Mouse (Mus musculus): ENCODE measurements around the gene Alpl. TPM values are rescaled to one million over a fixed set of nuclear protein-coding genes. Genes with fewer than 3 reads are reported as not detected.
A peak's percentile ranks its signal among the peaks of the same experiment; 100 is the strongest.

Gene Alpl
- polyA plus RNA-seq, 1 experiment from 2014 or later: 14.6 TPM

DNA sequence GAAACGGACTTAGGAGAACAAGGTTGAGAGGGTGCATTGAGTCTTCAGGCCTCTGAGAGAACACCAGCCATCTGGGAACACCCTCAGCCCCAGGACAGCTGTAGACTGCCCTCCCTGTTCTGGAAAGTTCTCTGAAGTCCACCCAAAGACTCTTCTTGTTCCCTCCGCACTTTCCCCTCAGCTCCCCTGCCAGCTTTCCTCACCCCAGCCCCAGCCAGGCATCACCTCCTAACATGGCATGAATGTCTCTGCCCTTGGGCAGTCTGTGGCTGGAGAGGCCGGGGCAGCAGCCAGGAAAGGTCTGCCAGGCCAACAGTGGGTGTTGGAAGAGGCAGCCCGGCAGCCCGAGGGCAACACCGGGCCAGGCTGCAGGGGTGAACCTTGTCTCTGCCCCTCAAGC is 27.4 kb downstream of the Alpl start:
- H3K9ac ChIP-seq (replicated peaks): no peak overlapping the region
- H3K27me3 ChIP-seq (replicated peaks): no peaks in the 10 kb centered on the region
- H3K4me2 ChIP-seq: no peak overlapping the region
- no peak for ATAC-seq (ENCODE audit: low FRiP score)
- no peak overlapping the region for H3K27ac ChIP-seq (replicated peaks)
- peaks cover 42% of the 10 kb centered on the region for H3K4me1 ChIP-seq
- no peaks in the 10 kb centered on the region for H3K36me3 ChIP-seq
- 86% methylated on average over 6 of the region's 6 CpGs for WGBS
- H3K4me3 ChIP-seq (replicated peaks): no peak overlapping the region
- H3K9me3 ChIP-seq (replicated peaks): no peaks in the 10 kb centered on the region

DNA sequence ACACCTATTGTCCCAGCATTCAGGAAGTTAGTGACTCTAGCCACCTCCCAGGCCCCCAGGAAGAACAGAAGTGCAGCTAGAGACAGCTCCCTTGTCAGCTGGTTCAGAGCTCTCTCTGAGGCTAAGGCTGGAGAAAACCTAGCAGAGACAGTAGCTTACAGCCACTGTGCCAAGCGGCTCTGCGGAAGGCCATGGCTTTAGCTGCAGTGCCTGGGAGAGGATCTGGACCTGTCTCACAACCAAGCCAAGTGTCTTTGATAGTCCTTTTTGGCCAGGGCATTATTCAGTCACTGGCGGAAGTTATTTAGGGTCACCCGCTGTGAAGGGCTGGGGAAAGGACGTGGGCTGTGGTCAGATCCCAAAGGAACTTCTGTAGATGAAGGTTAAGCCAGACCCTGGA is 27.8 kb downstream of the Alpl start:
- Histone ChIP-seq H3K4me1 (peaks cover 38% of the 10 kb centered on the region), H3K9me3 (replicated peaks) (no peaks in the 10 kb centered on the region), H3K4me2 (no peak overlapping the region), H3K36me3 (no peaks in the 10 kb centered on the region), H3K4me3 (replicated peaks) (no peak overlapping the region), H3K27me3 (replicated peaks) (no peaks in the 10 kb centered on the region), H3K9ac (replicated peaks) (no peak overlapping the region), H3K27ac (replicated peaks) (no peak overlapping the region)
- ATAC-seq (ENCODE audit: low FRiP score): no peak
- WGBS: 71% methylated on average over 5 of the region's 5 CpGs

DNA sequence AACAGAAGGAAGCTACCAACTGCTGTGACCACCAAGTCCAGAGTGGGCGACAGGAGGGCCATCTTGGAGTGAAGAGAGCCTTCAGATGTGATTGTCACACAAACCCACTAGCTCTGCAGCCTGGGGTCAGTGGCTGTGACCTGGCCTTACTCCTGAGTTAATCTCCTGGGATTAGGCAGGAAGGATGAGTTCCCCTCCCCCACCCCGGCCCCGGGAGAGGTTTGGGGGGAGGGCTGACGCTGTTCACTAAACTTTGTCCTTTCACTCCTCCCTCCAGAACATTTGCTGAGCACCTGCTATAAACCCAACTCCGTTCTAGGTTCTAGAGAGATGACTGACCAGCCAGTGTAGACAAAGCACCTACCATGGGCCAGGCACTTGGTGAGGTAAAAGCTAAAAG is 29.8 kb downstream of the Alpl start:
- 42% methylated on average over 5 of the region's 5 CpGs for WGBS
- no peak overlapping the region for H3K4me3 ChIP-seq (replicated peaks)
- no peak overlapping the region for H3K9ac ChIP-seq (replicated peaks)
- H3K4me2 ChIP-seq: no peak overlapping the region
- H3K4me1 ChIP-seq: peaks cover 31% of the 10 kb centered on the region
- H3K27ac ChIP-seq (replicated peaks): peak overlapping the region; percentile 81; the same call in 1 of the 2 replicates
- ATAC-seq (ENCODE audit: low FRiP score): no peak
- no peaks in the 10 kb centered on the region for H3K9me3 ChIP-seq (replicated peaks)
- no peaks in the 10 kb centered on the region for H3K27me3 ChIP-seq (replicated peaks)
- H3K36me3 ChIP-seq: no peaks in the 10 kb centered on the region

DNA sequence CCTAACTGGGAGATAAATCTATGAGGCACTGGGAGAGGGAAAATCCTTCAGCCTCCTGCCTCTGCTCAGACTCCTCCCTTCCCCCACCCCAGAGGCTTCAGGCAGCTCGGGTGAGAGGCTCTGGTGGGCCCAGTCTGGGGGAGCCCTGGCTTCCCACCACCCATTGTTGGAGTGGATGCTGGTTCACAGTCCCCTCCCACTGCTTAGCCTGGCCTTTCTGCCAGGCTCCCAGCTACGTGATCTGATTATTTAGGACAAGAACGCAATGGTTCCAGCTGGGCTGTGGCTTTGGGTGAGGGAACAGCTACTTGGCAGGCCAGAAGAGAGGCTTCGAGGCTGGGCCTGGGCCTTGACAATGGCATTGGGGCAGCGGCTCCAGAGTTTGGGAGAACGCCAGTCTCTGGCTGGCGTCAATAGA is 30.6 kb downstream of the Alpl start:
- H3K4me3 ChIP-seq (replicated peaks): no peak overlapping the region
- peak overlapping the region; percentile 81 for H3K27ac ChIP-seq (replicated peaks)
- 20% methylated on average over 7 of the region's 7 CpGs for WGBS
- H3K27me3 ChIP-seq (replicated peaks): no peaks in the 10 kb centered on the region
- H3K9ac ChIP-seq (replicated peaks): no peak overlapping the region
- no peak overlapping the region for H3K4me2 ChIP-seq
- H3K36me3 ChIP-seq: no peaks in the 10 kb centered on the region
- H3K9me3 ChIP-seq (replicated peaks): no peaks in the 10 kb centered on the region
- ATAC-seq (ENCODE audit: low FRiP score): peak; percentile 82
- H3K4me1 ChIP-seq: peaks cover 31% of the 10 kb centered on the region

DNA sequence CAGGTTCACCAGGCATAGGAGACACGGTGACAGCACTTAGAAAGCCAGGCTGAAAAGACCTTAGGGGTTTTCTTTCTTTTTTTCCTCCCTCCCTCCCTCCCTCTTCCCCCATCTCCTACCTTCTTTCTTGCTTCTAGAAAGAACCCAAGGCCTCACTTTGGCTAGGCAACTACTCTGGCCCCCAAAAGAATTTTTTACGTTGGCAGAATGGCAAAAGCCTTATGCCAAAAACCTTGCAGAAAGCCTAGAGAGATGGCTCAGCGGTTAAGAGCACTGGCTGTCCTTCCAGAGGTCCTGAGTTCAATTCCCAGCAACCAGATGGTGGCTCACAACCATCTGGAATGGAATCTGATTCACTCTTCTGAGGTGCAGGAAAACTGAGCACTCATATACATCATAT is 31.6 kb downstream of the Alpl start:
- Histone ChIP-seq H3K27me3 (replicated peaks) (no peaks in the 10 kb centered on the region), H3K9me3 (replicated peaks) (no peaks in the 10 kb centered on the region), H3K4me2 (no peak overlapping the region), H3K4me3 (replicated peaks) (no peak overlapping the region), H3K4me1 (peaks cover 27% of the 10 kb centered on the region), H3K27ac (replicated peaks) (peak overlapping the region; percentile 1; the same call in 1 of the 2 replicates), H3K36me3 (no peaks in the 10 kb centered on the region), H3K9ac (replicated peaks) (no peak overlapping the region)
- 62% methylated on average over 3 of the region's 3 CpGs for WGBS
- ATAC-seq (ENCODE audit: low FRiP score): no peak

DNA sequence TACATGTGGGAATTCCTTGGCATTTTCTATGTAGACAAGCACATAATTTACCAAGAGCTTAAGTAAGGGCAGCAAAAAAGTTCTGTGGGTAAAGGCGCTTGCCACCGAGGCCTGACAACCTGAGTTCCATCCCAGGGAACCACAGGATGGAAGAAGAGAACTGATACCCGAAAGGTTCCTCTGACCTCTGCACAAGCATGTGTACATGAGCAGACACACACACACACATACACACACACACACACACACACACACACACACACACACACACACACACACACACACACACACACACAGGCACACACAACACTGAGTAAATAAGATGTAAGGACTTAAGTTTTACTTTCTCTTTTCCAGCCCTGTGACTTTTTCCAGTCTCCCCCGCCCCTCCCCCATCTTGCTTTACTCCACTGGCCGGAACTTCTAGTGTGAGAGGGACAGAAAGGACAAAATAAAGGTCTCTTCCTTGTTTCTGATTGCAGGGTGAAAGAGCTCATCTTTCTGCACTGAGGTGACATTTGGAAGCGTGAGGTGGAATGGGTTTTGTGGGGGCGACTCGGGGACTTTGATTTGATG is 32.2 kb downstream of the Alpl start:
- no peaks in the 10 kb centered on the region for H3K27me3 ChIP-seq (replicated peaks)
- peak overlapping the region; percentile 1; the same call in 1 of the 2 replicates for H3K27ac ChIP-seq (replicated peaks)
- peaks cover 22% of the 10 kb centered on the region for H3K4me1 ChIP-seq
- H3K4me3 ChIP-seq (replicated peaks): no peak overlapping the region
- 76% methylated on average over 8 of the region's 8 CpGs for WGBS
- no peak overlapping the region for H3K4me2 ChIP-seq
- no peak overlapping the region for H3K9ac ChIP-seq (replicated peaks)
- ATAC-seq (ENCODE audit: low FRiP score): no peak
- H3K36me3 ChIP-seq: no peaks in the 10 kb centered on the region
- no peaks in the 10 kb centered on the region for H3K9me3 ChIP-seq (replicated peaks)

DNA sequence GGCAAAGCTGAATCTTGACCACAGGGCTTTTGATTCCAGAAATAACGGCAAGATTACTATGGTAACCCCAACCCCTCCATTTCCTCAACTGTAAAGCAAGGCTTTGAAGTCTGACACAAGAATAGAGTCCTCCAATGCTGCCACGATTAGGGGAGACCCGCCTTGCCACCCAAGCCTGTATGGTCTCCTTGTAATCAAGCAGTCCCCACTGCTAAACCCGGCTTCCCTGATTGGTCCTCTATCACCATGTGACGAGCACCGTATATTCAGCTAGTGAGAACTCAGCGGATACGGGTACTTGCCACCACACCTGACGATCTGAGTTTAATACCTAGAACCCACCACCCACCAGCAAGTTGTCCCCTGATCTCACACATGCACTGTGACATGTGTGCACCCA is 33.3 kb downstream of the Alpl start:
- H3K4me1 ChIP-seq: peaks cover 17% of the 10 kb centered on the region
- H3K4me2 ChIP-seq: no peak overlapping the region
- H3K36me3 ChIP-seq: no peaks in the 10 kb centered on the region
- H3K9ac ChIP-seq (replicated peaks): no peak overlapping the region
- H3K9me3 ChIP-seq (replicated peaks): no peaks in the 10 kb centered on the region
- H3K4me3 ChIP-seq (replicated peaks): no peak overlapping the region
- 78% methylated on average over 9 of the region's 9 CpGs for WGBS
- no peaks in the 10 kb centered on the region for H3K27me3 ChIP-seq (replicated peaks)
- no peak overlapping the region for H3K27ac ChIP-seq (replicated peaks)
- no peak for ATAC-seq (ENCODE audit: low FRiP score)

DNA sequence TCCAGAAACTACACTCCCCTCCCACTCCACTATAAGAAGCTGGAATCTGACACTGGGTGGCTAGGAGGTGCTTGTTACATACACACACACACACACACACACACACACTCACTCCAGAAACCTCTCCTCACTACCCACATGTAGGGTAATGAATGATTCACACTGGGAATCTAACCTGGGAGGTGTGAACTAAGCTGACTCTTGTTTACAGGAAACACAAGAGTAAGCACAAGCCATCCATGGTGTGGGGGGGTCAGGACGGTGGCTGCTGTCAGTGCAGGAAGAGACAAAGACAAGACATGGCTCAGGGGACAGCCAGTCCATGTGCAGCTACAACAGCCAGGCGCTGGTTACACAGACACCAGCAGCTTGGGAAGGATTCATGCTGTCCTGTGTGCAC is 41.7 kb downstream of the Alpl start:
- Histone ChIP-seq H3K36me3 (no peaks in the 10 kb centered on the region), H3K4me2 (no peak overlapping the region), H3K27ac (replicated peaks) (no peak overlapping the region), H3K27me3 (replicated peaks) (no peaks in the 10 kb centered on the region), H3K4me3 (replicated peaks) (no peak overlapping the region), H3K4me1 (peaks cover 10% of the 10 kb centered on the region; the same call in 1 of the 2 replicates), H3K9me3 (replicated peaks) (no peaks in the 10 kb centered on the region), H3K9ac (replicated peaks) (no peak overlapping the region)
- ATAC-seq (ENCODE audit: low FRiP score): no peak
- WGBS: 70% methylated on average over 2 of the region's 2 CpGs

DNA sequence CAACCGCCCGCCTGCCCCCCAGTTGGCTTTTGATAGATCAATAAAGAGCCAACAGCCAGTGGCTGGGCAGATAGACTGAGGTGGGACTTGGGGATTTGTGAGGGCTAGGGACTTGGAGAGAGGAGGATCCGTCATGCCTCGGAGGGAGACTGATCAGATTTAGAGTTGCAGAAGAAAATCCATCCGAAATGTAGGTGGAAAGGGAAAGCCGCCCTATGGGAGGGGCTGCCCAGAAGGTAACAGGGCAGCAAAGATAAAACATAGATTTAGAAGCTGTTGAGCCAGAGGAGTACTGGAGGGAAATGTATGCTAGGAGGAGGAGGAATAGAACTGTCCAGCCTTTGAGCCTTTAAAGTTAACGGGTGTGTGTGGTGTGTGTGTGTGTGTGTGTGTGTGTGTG is 43.0 kb downstream of the Alpl start:
- 73% methylated on average over 7 of the region's 7 CpGs for WGBS

DNA sequence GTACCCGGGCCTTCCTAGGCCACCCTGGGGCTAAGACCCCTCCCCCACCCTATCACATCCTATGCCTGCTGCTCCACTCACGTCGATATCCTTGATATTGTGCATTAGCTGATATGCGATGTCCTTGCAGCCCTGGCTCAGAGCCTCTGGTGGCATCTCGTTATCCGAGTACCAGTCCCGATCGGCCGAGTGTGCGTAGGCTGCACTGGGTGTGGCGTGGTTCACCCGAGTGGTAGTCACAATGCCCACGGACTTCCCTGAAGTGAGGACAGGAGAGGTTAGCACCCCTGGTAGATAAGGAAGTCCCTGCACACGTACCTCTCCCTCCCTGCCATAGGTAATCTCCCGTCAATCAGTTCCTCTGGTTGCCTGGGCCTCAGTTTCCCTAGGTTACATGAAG is 43.7 kb downstream of the Alpl start:
- ATAC-seq (ENCODE audit: low FRiP score): no peak
- Histone ChIP-seq H3K4me2 (no peak overlapping the region), H3K27me3 (replicated peaks) (no peaks in the 10 kb centered on the region), H3K27ac (replicated peaks) (no peak overlapping the region), H3K9me3 (replicated peaks) (no peaks in the 10 kb centered on the region), H3K4me3 (replicated peaks) (no peak overlapping the region), H3K9ac (replicated peaks) (no peak overlapping the region), H3K36me3 (no peaks in the 10 kb centered on the region), H3K4me1 (peaks cover 16% of the 10 kb centered on the region; the same call in 1 of the 2 replicates)
- 83% methylated on average over 15 of the region's 15 CpGs for WGBS

More for the DNA sequence above, 43.0 kb downstream of the Alpl start:
- Histone ChIP-seq H3K9me3 (replicated peaks) (no peaks in the 10 kb centered on the region), H3K9ac (replicated peaks) (no peak overlapping the region), H3K36me3 (no peaks in the 10 kb centered on the region), H3K27me3 (replicated peaks) (no peaks in the 10 kb centered on the region), H3K4me2 (no peak overlapping the region), H3K4me1 (peaks cover 16% of the 10 kb centered on the region; the same call in 1 of the 2 replicates), H3K27ac (replicated peaks) (no peak overlapping the region), H3K4me3 (replicated peaks) (no peak overlapping the region)
- ATAC-seq (ENCODE audit: low FRiP score): no peak

DNA sequence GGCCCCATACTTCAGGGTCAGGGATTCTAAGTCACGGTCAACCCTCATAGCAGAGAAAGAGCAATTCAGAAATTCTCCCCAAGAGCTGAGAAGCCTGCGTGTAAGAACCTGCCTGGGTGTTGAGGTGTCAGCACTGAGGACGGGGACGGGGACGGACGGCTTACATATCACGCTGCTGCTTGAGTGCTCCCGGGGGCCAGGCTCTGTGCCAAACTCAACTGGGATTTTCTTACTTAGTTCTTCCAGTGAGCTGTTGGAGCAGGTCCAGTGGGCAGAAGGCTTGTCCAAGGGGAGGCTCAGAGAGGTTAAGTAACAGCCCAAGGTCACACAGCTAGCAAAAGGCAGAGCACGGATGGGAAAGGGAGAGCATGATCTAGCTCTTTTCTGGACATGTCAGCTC is 44.5 kb downstream of the Alpl start:
- no peaks in the 10 kb centered on the region for H3K9me3 ChIP-seq (replicated peaks)
- no peak overlapping the region for H3K27ac ChIP-seq (replicated peaks)
- H3K4me1 ChIP-seq: peaks cover 16% of the 10 kb centered on the region; the same call in 1 of the 2 replicates
- H3K27me3 ChIP-seq (replicated peaks): no peaks in the 10 kb centered on the region
- WGBS: 70% methylated on average over 9 of the region's 9 CpGs
- ATAC-seq (ENCODE audit: low FRiP score): no peak
- H3K36me3 ChIP-seq: no peaks in the 10 kb centered on the region
- H3K4me2 ChIP-seq: no peak overlapping the region
- no peak overlapping the region for H3K4me3 ChIP-seq (replicated peaks)
- H3K9ac ChIP-seq (replicated peaks): no peak overlapping the region

DNA sequence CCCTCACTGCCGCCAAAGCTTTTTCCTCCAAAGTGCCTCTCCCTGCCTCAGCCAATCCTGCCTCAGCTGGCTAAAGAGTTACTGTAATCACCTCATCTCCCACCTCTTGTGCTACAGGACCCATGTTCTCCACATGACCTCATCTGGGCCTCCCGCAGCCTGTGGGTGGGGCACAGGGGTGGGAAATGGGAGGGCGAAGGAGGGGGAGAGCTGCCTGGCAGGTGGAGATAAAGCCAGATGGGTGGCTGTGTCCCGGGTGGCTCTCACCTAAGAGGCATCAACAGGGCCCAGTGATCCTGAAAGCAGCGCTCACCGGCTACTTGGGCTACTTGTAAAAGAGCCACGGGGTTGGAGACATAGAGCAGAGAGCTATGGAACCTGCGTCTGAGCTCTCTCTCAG is 44.9 kb downstream of the Alpl start:
- Histone ChIP-seq H3K4me2 (no peak overlapping the region), H3K27ac (replicated peaks) (no peak overlapping the region), H3K27me3 (replicated peaks) (no peaks in the 10 kb centered on the region), H3K9ac (replicated peaks) (no peak overlapping the region), H3K4me3 (replicated peaks) (no peak overlapping the region), H3K36me3 (no peaks in the 10 kb centered on the region), H3K9me3 (replicated peaks) (no peaks in the 10 kb centered on the region), H3K4me1 (peaks cover 16% of the 10 kb centered on the region; the same call in 1 of the 2 replicates)
- ATAC-seq (ENCODE audit: low FRiP score): no peak
- 76% methylated on average over 8 of the region's 8 CpGs for WGBS

Data from neural tube, embryonic 15.5 days (tissue).